Mouse (Mus musculus) cortical plate, adult 2 months (tissue): ENCODE measurements around the gene Klre1. TPM values are rescaled to one million over a fixed set of nuclear protein-coding genes. Genes with fewer than 3 reads are reported as not detected.
"Not testable (repeated sequence)": the region's sequence is repeated elsewhere in the genome, so short reads cannot be mapped to it uniquely, and the experiment has no call there.

Source experiments
- H3K27ac ChIP-seq: fragments of 200-500 bp; 2 replicates; pipeline ENCODE4 v1.5.1; 2012; ENCODE audit warnings: low read length, control low read depth, inconsistent platforms; ENCODE audit not compliant: insufficient read depth
- H3K4me1 ChIP-seq: fragments of 200-500 bp; 2 replicates; pipeline ENCODE4 v1.6.1; 2011; ENCODE audit warnings: low read length; ENCODE audit not compliant: control insufficient read depth, insufficient read depth
- H3K4me3 ChIP-seq: fragments of 200-500 bp; 2 replicates; pipeline ENCODE4 v1.5.1; 2011; ENCODE audit warnings: mild to moderate bottlenecking, low read length, control low read depth; ENCODE audit not compliant: insufficient read depth
- CTCF ChIP-seq: fragments of 200-500 bp; IDR thresholded peaks from 2 replicates; pipeline ENCODE4 v1.5.1; 2011; ENCODE audit warnings: mild to moderate bottlenecking, control low read depth, low read length; ENCODE audit not compliant: insufficient read depth; ENCODE audit errors: extremely low read depth
- POLR2A ChIP-seq: fragments of 200-500 bp; IDR thresholded peaks from 2 replicates; pipeline ENCODE4 v1.6.1; 2011; ENCODE audit warnings: mild to moderate bottlenecking, low read length, control low read depth; ENCODE audit not compliant: insufficient read depth; ENCODE audit errors: extremely low read depth
- polyA plus RNA-seq: library from polyadenylated mRNA; depleted of rRNA; stranded (reverse); fragments of >200 nt; gene quantifications from 2 replicates; pipeline ENCODE4 v1.2.3, GENCODE M21; 2012; rRNA removed

The Klre1 gene
- polyA plus RNA-seq, 1 experiment: 0.08 TPM

DNA sequence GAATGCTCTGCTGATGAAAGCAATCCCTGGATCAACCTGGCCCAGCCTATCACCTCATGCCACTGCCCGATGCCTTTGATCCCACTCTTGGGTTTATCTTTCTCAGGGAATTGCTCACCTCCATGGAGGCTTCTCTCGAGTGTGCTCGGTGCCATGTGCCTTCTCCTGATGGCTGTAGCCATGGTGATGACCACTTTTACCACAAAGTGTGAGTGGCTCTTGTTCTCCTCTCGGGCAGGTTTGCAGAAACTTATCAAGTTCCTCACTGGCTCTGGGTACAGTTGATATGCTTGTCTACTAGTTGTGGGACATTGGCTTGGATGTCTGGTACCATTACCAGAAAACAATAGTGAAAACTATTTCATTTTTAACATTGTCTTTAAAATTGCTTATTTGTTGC is 4.2 kb downstream of the Klre1 start:
- TF ChIP-seq CTCF (no peak), POLR2A (no peak)
- H3K4me1 ChIP-seq: no peaks in the 10 kb centered on the region
- H3K27ac ChIP-seq: no peak overlapping the region
- no peak overlapping the region for H3K4me3 ChIP-seq

DNA sequence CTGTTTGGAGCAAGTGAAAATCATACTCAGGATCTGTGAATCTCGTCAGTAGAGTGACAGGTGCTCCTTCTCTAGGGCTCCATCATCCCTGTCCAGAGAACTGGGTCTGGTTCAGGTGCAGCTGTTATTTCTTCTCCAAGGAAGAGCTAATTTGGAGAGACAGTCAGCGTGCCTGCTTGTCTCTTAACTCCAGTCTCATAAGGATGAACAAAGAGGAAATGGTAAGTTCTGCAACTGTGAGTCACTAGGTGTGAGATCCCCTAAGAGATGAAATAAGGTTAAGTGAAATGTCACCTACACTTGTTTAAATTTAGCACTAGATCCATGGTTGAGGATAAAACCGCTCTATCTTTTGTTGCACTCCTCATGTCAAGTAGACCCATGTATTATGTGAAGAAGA is 5.3 kb downstream of the Klre1 start:
- TF ChIP-seq POLR2A (no peak), CTCF (no peak)

DNA sequence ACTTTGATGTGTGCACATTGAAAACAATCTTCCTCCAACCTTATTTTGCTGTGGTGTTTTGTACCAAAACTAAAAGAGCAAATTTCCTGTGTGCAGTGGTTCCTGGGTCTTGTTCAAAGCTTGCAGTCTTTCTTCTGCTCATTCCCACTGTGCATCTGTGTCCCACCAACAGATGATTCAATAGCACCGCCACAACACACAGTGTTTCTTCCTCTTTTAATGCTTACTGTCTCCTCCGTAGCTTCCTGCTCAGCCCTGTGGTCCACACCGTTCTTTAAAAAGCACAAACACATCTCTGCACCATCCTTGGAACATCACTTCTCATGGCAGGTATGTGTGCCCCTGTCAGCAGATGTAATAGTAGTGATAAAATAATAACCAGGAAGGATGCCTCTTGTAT is 13.8 kb downstream of the Klre1 start, which contains the start of gene Klrd1:
Klrd1 (plus strand) TSS at position 275 of the 400 bp plus-strand sequence.
- TF ChIP-seq CTCF (no peak), POLR2A (no peak)
- H3K4me3 ChIP-seq: no peak within 1 kb of the TSS
- H3K4me1 ChIP-seq: no peaks in the 10 kb centered on the region
- no peak within 1 kb of the TSS for H3K27ac ChIP-seq

More for the DNA sequence above, 5.3 kb downstream of the Klre1 start:
- no peak overlapping the region for H3K27ac ChIP-seq
- no peak overlapping the region for H3K4me3 ChIP-seq
- no peaks in the 10 kb centered on the region for H3K4me1 ChIP-seq

DNA sequence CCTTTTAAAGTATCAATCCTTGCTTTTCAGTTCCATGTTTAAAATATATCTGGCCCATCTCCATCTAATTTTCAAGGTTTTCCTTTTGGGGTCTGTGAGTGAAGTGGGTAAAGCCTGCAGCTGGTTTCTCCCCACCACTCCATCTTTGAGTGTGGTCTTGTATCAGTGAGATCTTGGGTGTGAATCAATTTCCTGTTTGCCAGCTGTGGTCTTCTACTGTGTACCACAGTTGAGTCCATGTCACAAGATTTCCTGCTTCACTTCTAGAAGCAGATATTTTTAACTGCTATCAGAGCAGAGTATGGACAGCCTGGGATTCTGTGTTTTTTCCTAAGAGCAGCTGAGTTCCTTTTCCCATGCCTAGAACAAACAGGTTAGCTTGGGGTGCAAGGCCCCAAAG is 30.7 kb downstream of the Klre1 start:
- no peak overlapping the region for H3K4me3 ChIP-seq
- no peaks in the 10 kb centered on the region for H3K4me1 ChIP-seq
- no peak overlapping the region for H3K27ac ChIP-seq
- no peak for TF ChIP-seq CTCF
- TF ChIP-seq POLR2A: no peak

DNA sequence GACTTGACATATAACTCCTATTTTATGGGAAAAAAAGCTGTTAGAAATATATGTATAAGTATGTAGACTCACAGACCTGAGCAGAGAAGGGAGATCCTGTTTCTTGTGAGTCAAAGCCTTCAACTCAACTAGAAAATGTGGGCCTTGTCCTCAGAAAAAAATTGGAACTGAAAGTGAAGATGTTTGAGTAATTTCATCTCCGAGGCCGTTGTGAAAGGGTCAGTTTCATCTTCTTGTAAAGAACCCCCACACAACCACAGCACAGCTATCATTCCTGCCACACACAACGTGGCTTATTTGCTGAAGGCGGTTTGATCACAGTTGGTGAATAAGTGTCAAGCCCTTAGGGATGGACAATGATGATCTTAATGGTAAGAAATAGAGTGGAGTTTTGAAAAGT is 46.0 kb downstream of the Klre1 start, which contains the start of gene Klrk1:
Klrk1 (minus strand) TSS at position 130 of the 400 bp plus-strand sequence.
- Histone ChIP-seq H3K4me3 (no peak within 1 kb of the TSS), H3K27ac (no peak within 1 kb of the TSS), H3K4me1 (no peaks in the 10 kb centered on the region)
- TF ChIP-seq CTCF (no peak), POLR2A (no peak)

DNA sequence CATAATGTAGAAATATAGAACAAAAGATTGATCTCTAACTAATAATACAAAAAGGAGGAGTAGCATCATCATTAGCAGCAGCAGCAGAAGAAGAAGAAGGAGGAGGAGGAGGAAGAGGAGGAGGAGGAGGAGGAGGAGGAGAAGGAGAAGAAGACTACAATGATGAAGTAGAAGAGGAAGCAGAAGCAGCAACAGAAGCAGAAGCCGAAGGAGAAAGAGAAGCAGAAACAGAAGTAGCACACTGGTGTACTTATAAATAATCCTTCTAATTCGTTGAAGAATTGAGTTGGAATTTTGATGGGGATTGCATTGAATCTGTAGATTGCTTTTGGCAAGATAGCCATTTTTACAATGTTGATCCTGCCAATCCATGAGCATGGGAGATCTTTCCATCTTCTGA is 53.3 kb downstream of the Klre1 start:
- not testable (repeated sequence) for H3K4me1 ChIP-seq, H3K4me3 ChIP-seq, H3K27ac ChIP-seq

Other genes with a start within 250 kb of the Klre1 start
- not detected in 2 replicates for gene 4922502D21Rik, start 246.1 kb upstream of the Klre1 start, polyA plus RNA-seq
- gene Clec12a, start 235.2 kb upstream of the Klre1 start, polyA plus RNA-seq: 0.23 and 0.63 TPM in 2 replicates
- gene Clec12b, start 192.0 kb upstream of the Klre1 start, polyA plus RNA-seq: 0.06 and 0.19 TPM in 2 replicates
- gene Clec1b, start 180.6 kb upstream of the Klre1 start, polyA plus RNA-seq: 0.10 TPM in 1 of 2 replicates, not detected in the other
- not detected in 2 replicates for gene Clec9a, start 169.0 kb upstream of the Klre1 start, polyA plus RNA-seq
- gene Clec1a, start 125.9 kb upstream of the Klre1 start, polyA plus RNA-seq: 0.47 and 0.73 TPM in 2 replicates
- not detected in 2 replicates for gene Olr1, start 70.7 kb upstream of the Klre1 start, polyA plus RNA-seq
- not detected in 2 replicates for gene Tmem52b, start 65.3 kb upstream of the Klre1 start, polyA plus RNA-seq
- 580 and 605 TPM in 2 replicates for gene Gabarapl1, start 44.7 kb upstream of the Klre1 start, polyA plus RNA-seq
- 0.30 TPM in 1 of 2 replicates, not detected in the other for gene Klrd1, start 13.9 kb downstream of the Klre1 start, polyA plus RNA-seq
- 0.04 and 0.08 TPM in 2 replicates for gene Klrk1, start 46.0 kb downstream of the Klre1 start, polyA plus RNA-seq
- not detected in 2 replicates for gene Klrc3, start 65.4 kb downstream of the Klre1 start, polyA plus RNA-seq
- 0.04 TPM in 1 of 2 replicates, not detected in the other for gene Klrc2, start 82.8 kb downstream of the Klre1 start, polyA plus RNA-seq
- not detected in 2 replicates for gene Klrc1, start 101.1 kb downstream of the Klre1 start, polyA plus RNA-seq
- not detected in 2 replicates for gene Klri1, start 139.2 kb downstream of the Klre1 start, polyA plus RNA-seq
- gene Klri2, start 162.6 kb downstream of the Klre1 start, polyA plus RNA-seq: 0.02 TPM in 2 replicates
- not detected in 2 replicates for gene Gm156, start 206.4 kb downstream of the Klre1 start, polyA plus RNA-seq